Mouse (Mus musculus) mesoderm, embryonic 11.5 days (tissue): ENCODE data around the gene Cadm1.

Experiments
- DNase-seq: peaks from one replicate; pipeline ENCODE4 v3.0.0-alpha.2; 2012; ENCODE audit warnings: low read depth, low spot score

Cadm1 gene

GRCm38 (mm10) chr9:47860994-47861393 lies 331.0 kb downstream of the Cadm1 start:
- DNase-seq: no peak

- DNase-seq: no peak
Measured at GRCm38 (mm10) chr9:47861783-47862182, 331.8 kb downstream of the Cadm1 start.

GRCm38 (mm10) chr9:47866001-47866400 lies 336.0 kb downstream of the Cadm1 start:
- DNase-seq: peak; percentile 24

- no peak for DNase-seq
Measured at GRCm38 (mm10) chr9:47867474-47867873, 337.5 kb downstream of the Cadm1 start.

GRCm38 (mm10) chr9:47869661-47870060 lies 339.7 kb downstream of the Cadm1 start:
- no peak for DNase-seq

- no peak for DNase-seq
Measured at GRCm38 (mm10) chr9:47876557-47877206, 346.7 kb downstream of the Cadm1 start.

- no peak for DNase-seq
Measured at GRCm38 (mm10) chr9:47880171-47880570, 350.2 kb downstream of the Cadm1 start.

DNA sequence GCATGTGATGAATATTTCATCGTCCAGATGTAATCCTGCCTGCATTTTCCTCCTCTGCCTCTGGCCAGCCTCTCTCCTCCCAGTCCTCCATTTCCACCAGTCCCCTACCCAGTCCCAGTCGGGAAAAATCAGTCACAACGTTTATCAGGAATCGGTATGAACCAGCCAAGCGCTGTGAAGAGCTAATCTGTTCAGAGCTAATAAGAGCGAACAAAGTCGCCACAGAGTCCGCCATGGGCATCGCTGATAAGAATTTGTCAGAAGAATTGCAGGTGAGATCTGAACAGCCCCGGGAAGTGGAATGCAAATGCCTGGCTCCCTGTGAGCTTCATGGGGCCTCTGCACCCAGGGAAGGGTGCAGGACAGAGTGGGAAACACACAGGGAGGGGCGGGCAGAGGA lies 352.4 kb downstream of the Cadm1 start:
- DNase-seq: no peak

GRCm38 (mm10) chr9:47891721-47892120 lies 361.7 kb downstream of the Cadm1 start:
- no peak for DNase-seq

DNA sequence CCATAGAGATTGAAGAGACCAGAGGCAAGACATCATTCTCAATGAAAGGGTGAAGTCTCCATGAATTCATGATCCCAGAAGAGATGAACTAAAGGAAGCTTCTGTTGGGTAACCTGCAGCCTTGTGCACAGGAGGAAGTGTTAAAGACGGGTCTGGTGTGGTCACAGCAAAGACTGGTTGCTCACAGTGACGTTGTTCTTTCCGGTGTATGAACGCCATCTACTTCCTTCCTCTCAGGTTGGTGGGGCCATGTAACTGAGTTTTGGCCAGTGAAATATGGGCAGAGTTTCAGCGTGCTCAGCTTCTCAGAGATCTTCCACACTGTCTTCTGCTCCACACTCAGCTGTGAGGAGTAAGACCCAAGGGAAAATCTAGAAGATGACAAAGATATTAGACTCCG lies 363.0 kb downstream of the Cadm1 start:
- no peak for DNase-seq

DNA sequence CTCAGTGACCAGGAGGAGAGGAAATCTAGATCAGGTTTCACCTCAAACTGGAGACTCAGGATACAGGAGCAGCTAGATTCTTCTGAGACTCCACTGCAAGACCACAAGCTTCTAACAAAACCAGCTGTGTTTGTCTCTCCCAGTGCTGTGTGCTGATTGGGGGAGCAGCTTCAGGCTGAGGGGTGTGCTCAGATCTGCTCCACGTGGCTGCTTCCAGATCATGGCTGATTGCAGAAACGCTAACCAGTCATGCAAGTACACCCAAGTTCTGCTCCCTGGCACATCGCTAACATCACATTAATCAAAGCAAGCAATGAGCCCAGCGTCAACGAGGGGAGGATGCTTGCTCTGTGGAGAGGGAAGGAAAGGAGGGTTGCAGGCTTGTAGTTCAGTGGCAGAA lies 364.1 kb downstream of the Cadm1 start:
- DNase-seq: peak; percentile 67

- DNase-seq: peak; percentile 34
Measured at GRCm38 (mm10) chr9:47894661-47895060, 364.7 kb downstream of the Cadm1 start.

DNA sequence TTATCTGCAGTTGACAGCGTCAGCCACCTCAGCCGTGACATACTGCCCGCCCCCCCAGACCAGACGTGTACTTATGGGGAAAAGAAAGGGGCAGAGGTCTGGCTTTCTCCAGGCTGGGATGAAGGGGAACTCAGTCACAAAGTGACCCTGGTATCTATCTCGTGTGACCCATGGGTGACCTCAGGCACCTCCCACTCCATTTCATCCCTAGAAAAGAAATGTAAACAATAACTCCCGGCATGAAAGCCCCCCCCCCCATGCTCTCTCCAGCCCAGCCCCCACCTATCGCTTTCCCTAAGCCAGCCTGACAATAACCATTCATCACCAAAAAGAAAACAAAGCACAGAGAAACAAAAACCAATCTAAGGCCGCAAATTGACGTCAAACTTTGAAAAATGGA lies 365.1 kb downstream of the Cadm1 start:
- DNase-seq: peak; percentile 46

GRCm38 (mm10) chr9:47900734-47901133 lies 370.8 kb downstream of the Cadm1 start:
- peak; percentile 43 for DNase-seq

DNA sequence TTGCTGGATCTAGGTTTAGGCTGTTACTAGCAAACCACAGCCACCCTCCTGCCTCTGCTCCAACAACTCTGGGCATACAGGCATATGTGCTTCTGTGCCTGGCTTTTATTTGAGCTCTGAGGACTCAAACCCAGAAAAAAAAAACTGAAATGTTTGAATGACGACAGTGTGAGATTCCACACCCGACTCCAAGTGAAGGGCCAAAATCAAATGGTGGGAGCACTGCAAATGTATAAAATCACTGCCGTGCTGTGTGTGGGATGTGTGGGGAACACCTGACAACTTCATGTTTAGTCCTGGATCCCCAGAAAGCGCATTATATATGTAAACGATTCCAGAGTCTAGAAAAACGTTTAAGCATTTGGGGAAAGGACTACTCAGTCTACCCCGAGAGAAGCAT lies 373.7 kb downstream of the Cadm1 start:
- no peak for DNase-seq

GRCm38 (mm10) chr9:47904339-47904922 lies 374.5 kb downstream of the Cadm1 start:
- DNase-seq: peak; percentile 49

- no peak for DNase-seq
Measured at GRCm38 (mm10) chr9:47906521-47906920, 376.5 kb downstream of the Cadm1 start.
